Mouse (Mus musculus) midbrain, embryonic 13.5 days (tissue): Measurements from ENCODE around the gene Hist1h3h. TPM values are rescaled to one million over a fixed set of nuclear protein-coding genes. Genes with fewer than 3 reads are reported as not detected.
A peak's percentile ranks its signal among the peaks of the same experiment; 100 is the strongest.
"Not testable (repeated sequence)": the region's sequence is repeated elsewhere in the genome, so short reads cannot be mapped to it uniquely, and the experiment has no call there.

Experiments
- ATAC-seq: fragments of 200-750 bp; cut with Nextera tagmentation; 2 replicates; pipeline ENCODE4 v1.8.0; 2017; ENCODE audit warnings: mild to moderate bottlenecking, moderate TSS enrichment, moderate library complexity
- H3K27ac ChIP-seq: fragments of 300-500 bp; sonication (generic); 2 replicates; pipeline ENCODE4 v1.5.1; 2015; ENCODE audit warnings: inconsistent platforms, mild to moderate bottlenecking, moderate library complexity
- H3K27me3 ChIP-seq: fragments of 300-500 bp; sonication (generic); 2 replicates; pipeline ENCODE4 v1.6.1; 2015; ENCODE audit warnings: mild to moderate bottlenecking, inconsistent platforms
- H3K36me3 ChIP-seq: fragments of 300-500 bp; sonication (generic); 2 replicates; pipeline ENCODE4 v1.6.1; 2015; ENCODE audit warnings: mild to moderate bottlenecking, inconsistent platforms
- H3K4me1 ChIP-seq: fragments of 300-500 bp; sonication (generic); replicated peaks from 2 replicates; pipeline ENCODE4 v1.6.1; 2015; ENCODE audit warnings: inconsistent platforms
- H3K4me2 ChIP-seq: fragments of 300-500 bp; sonication (generic); replicated peaks from 2 replicates; pipeline ENCODE4 v1.6.1; 2015; ENCODE audit warnings: moderate library complexity, mild to moderate bottlenecking, inconsistent platforms
- H3K4me3 ChIP-seq: fragments of 300-500 bp; sonication (generic); replicated peaks from 2 replicates; pipeline ENCODE4 v1.5.1; 2015; ENCODE audit warnings: mild to moderate bottlenecking, inconsistent platforms
- H3K9ac ChIP-seq: fragments of 300-500 bp; sonication (generic); replicated peaks from 2 replicates; pipeline ENCODE4 v1.6.1; 2015; ENCODE audit warnings: mild to moderate bottlenecking, inconsistent platforms
- H3K9me3 ChIP-seq: fragments of 300-500 bp; sonication (generic); 2 replicates; pipeline ENCODE4 v1.6.1; 2016; ENCODE audit warnings: mild to moderate bottlenecking, inconsistent platforms
- WGBS: fragments of 180-500 bp; shearing (Covaris S2); methylation state at CpG from one replicate; pipeline ENCODE4 v1.1.7; 2015; 5-methylcytosine and 5-hydroxymethylcytosine counted together
- polyA plus RNA-seq: library from polyadenylated mRNA; unstranded; fragments of >200 nt; fragmentation: Nextera tagmentation; extraction: Ambion mirVana; gene quantifications from 2 replicates; pipeline ENCODE4 v1.2.1, GENCODE M21; 2015

Hist1h3h gene
- polyA plus RNA-seq: 10.8 and 11.5 TPM in 2 replicates

DNA sequence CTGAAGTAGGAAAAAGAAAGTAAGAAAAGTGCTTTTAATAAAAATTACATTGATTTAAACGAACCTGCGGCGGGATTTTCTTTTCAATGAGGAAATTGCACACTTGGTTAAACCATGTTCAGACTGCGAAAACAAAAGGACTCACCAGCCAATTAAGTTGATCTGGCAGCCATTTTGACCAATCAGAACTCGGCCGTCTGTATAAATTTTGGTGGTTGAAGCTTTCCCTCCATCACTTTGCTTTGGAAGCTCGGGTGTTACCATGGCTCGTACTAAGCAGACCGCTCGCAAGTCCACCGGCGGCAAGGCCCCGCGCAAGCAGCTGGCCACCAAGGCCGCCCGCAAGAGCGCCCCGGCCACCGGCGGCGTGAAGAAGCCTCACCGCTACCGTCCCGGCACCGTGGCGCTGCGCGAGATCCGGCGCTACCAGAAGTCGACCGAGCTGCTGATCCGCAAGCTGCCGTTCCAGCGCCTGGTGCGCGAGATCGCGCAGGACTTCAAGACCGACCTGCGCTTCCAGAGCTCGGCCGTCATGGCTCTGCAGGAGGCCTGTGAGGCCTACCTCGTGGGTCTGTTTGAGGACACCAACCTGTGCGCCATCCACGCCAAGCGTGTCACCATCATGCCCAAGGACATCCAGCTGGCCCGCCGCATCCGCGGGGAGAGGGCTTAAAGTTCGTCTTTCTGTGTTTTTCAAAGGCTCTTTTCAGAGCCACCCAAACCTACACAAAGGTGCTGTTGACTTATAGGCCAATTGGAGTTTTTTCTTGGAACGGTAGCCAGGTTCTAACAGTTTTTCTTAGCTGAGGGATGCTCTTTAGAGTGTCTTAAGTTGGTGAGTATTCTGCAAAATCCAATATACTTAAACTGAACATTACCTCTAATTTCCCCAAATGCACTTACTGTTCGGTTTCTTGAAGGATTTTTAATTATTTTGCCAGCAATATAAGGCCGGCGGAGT, at the start of gene Hist1h3h:
TSS of gene Hist1h3h (plus strand) at position 263 of the 961 bp plus-strand sequence.
- Histone ChIP-seq H3K4me1 (peaks cover 45% of the 10 kb centered on the region), H3K9ac (peak within 1 kb of the TSS; percentile 74), H3K4me2 (peak within 1 kb of the TSS; percentile 77), H3K4me3 (peak within 1 kb of the TSS; percentile 49), H3K27ac (peak within 1 kb of the TSS; percentile 96)
- WGBS: under 1% methylated on average over 27 of the region's 56 CpGs
- peak; percentile 38; the same call in 1 of the 2 replicates for ATAC-seq
- not testable (repeated sequence) for H3K36me3 ChIP-seq, H3K27me3 ChIP-seq, H3K9me3 ChIP-seq

DNA sequence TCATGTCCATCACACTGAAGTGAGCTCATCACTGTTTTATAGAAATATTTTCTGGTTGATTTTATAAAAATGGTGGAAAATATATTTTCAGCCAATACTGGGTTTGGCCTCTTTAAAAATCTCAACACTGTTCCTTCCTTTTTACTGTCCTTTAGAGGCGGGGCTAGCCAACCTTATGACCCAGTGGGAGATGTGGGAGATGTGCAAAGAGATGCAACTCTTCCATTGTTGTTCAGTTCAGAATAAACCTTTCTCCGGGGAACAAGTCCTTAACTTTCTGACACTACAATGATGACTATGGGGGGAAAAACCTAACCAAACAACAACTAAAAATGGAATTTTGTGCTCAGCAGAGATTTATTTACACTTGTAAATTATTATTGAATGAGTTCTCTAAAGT, 40.2 kb upstream of the Hist1h3h start, which contains the start of gene Olfr1360:
TSS of gene Olfr1360 (minus strand) at position 101 of the 400 bp plus-strand sequence.
- no peak within 1 kb of the TSS for H3K27ac ChIP-seq
- no peak for ATAC-seq
- no peak within 1 kb of the TSS for H3K4me3 ChIP-seq
- H3K9me3 ChIP-seq: no peaks in the 10 kb centered on the region
- H3K4me2 ChIP-seq: no peak within 1 kb of the TSS
- 79% methylated on average over 2 of the region's 2 CpGs for WGBS
- no peak within 1 kb of the TSS for H3K9ac ChIP-seq
- no peaks in the 10 kb centered on the region for H3K27me3 ChIP-seq
- H3K4me1 ChIP-seq: no peaks in the 10 kb centered on the region
- H3K36me3 ChIP-seq: no peaks in the 10 kb centered on the region

DNA sequence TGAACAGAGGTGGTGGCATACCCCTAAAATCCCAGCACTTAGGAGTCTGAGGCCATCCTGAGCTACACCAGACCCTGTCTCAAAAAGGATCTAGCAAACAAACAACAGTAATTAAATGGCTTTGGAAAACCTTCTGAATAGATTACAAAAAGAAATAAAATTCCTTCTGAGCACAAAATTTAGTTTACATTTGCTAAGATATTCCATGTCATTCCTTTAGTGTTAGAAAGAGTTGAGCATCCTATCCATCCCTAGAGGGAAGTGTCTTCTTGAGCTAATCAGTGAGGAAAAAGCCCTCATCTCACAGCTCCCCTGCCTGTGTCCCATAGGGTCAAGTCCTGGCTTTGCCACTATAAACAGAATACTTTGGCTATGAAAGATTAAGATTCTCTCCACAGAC, 19.6 kb upstream of the Hist1h3h start, which contains the start of gene Olfr1359:
TSS of gene Olfr1359 (plus strand) at position 301 of the 400 bp plus-strand sequence.
- H3K4me3 ChIP-seq: no peak within 1 kb of the TSS
- no peak for ATAC-seq
- no peaks in the 10 kb centered on the region for H3K9me3 ChIP-seq

DNA sequence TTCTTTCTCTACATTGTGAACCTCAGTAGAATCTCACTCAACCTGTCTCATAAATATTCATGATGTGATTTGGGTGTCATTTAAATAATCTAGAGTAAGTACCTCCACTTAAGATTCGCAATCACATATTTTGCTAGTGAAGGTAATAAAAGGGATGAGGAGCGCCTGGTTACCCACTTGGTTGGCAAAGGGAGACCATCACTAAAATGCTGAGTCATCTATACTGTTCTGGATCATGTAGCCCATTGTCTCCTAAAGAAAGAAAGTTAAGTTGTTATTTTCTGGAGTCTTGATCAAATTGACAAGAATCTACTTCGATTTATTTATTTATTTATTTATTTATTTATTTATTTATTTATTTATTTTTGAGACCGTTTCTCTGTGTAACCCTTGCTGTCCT, 10.8 kb upstream of the Hist1h3h start:
- Histone ChIP-seq H3K9me3 (no peaks in the 10 kb centered on the region), H3K36me3 (no peaks in the 10 kb centered on the region), H3K9ac (no peak overlapping the region), H3K4me1 (peaks cover 7% of the 10 kb centered on the region; the same call in 1 of the 2 replicates), H3K4me2 (no peak overlapping the region), H3K4me3 (no peak overlapping the region), H3K27ac (no peak overlapping the region), H3K27me3 (no peaks in the 10 kb centered on the region)
- ATAC-seq: no peak
- WGBS: 74% methylated on average over 4 of the region's 4 CpGs

More for the DNA sequence above, 19.6 kb upstream of the Hist1h3h start, which contains the start of gene Olfr1359:
- Histone ChIP-seq H3K4me1 (no peaks in the 10 kb centered on the region), H3K27ac (no peak within 1 kb of the TSS), H3K4me2 (no peak within 1 kb of the TSS), H3K36me3 (no peaks in the 10 kb centered on the region), H3K27me3 (no peaks in the 10 kb centered on the region), H3K9ac (no peak within 1 kb of the TSS)

DNA sequence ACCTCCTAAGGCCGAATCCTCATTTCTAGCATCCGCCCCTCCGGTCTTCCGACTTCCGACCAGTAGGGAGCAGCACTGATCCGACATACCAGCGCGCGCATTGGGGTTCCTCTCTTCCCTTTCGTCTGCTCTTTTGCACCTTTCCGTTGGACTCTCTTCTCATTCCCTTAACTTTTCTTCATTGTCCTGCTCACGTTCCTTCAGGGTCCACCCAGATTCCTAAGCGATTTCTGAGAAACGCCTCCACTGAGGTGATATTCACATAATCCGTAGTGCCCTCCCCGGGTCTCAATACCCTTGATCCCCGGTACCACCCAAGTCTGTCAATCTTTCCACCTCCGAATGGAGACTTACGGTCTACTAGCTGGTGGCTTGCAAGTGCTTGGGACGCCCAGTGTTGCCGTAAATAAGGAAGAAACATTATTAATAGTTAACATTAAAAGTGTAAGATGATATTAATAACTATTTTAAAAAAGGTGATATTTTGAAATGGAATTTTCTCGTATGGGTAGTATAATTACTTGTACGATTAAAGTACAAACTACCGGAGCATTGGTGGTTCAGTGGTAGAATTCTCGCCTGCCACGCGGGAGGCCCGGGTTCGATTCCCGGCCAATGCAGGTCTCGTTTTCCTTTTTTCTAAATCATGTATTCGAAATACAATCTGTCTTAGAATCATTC, 7.3 kb upstream of the Hist1h3h start:
- under 1% methylated on average over 32 of the region's 32 CpGs for WGBS
- H3K27me3 ChIP-seq: no peaks in the 10 kb centered on the region
- no peaks in the 10 kb centered on the region for H3K9me3 ChIP-seq
- H3K36me3 ChIP-seq: no peaks in the 10 kb centered on the region
- H3K27ac ChIP-seq: peak overlapping the region; percentile 72
- peaks cover 12% of the 10 kb centered on the region for H3K4me1 ChIP-seq
- ATAC-seq: peak; percentile 83
- peak overlapping the region; percentile 60 for H3K9ac ChIP-seq
- peak overlapping the region; percentile 47 for H3K4me2 ChIP-seq
- peak overlapping the region; percentile 64 for H3K4me3 ChIP-seq

DNA sequence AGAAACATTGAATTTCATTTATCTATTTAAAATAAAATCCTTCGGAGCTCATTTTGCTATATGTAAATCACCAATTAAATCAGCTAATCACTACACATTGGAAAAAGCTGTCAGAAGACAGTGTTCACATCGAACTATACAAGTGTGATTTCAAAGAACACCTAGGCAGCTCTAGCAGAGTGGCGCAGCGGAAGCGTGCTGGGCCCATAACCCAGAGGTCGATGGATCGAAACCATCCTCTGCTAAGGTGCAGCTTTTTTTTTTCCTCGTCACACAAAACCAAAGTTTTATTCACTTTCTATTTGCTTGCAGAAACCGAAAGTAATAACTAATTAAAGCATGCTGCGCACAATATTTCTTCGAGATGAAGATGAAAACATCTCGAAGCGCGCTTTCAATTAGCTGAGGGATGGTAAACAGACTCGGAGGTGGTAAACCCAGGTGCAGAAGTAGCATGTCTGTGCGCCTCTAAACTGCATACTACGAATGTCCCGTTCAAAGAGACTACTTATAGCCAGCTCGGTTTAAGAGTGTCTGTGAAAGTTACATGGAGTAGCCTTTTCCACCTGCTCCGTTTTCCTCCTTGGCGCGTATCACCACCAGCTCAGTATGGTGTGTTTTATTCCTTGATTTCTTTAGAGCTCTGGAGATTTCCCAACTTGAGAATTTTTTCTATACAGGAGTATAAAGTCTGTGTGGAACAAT, 6.5 kb upstream of the Hist1h3h start:
- Histone ChIP-seq H3K9me3 (no peaks in the 10 kb centered on the region), H3K4me2 (peak overlapping the region; percentile 68), H3K27me3 (no peaks in the 10 kb centered on the region), H3K36me3 (no peaks in the 10 kb centered on the region), H3K9ac (peak overlapping the region; percentile 42), H3K4me3 (peak overlapping the region; percentile 44), H3K27ac (no peak overlapping the region), H3K4me1 (peaks cover 16% of the 10 kb centered on the region)
- peak; percentile 76 for ATAC-seq
- WGBS: 2% methylated on average over 22 of the region's 22 CpGs

DNA sequence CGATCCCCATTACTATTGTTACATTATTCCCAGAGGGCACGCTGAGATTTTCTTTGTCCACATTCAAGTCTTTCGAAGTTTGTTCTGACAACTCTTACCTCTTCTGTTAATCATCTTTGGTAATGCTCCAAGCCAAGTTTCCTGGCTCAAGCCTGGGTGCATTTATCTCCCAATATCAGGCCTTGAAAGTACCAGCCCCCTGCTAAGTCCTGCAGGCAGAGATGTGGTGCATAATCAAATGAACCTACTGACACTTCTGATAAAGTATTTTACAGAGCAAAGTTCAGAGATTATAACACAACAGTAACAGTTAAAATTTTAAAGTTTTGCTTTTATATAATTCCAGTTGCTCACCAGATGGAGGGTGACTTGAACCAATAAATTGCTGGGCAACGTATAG, 5.8 kb upstream of the Hist1h3h start:
- H3K9me3 ChIP-seq: no peaks in the 10 kb centered on the region
- H3K27ac ChIP-seq: no peak overlapping the region
- H3K4me3 ChIP-seq: peak overlapping the region; percentile 44
- peak overlapping the region; percentile 42; the same call in 1 of the 2 replicates for H3K9ac ChIP-seq
- H3K36me3 ChIP-seq: no peaks in the 10 kb centered on the region
- WGBS: 20% methylated on average over 4 of the region's 4 CpGs
- peaks cover 16% of the 10 kb centered on the region for H3K4me1 ChIP-seq
- no peaks in the 10 kb centered on the region for H3K27me3 ChIP-seq
- no peak for ATAC-seq
- peak overlapping the region; percentile 68 for H3K4me2 ChIP-seq

DNA sequence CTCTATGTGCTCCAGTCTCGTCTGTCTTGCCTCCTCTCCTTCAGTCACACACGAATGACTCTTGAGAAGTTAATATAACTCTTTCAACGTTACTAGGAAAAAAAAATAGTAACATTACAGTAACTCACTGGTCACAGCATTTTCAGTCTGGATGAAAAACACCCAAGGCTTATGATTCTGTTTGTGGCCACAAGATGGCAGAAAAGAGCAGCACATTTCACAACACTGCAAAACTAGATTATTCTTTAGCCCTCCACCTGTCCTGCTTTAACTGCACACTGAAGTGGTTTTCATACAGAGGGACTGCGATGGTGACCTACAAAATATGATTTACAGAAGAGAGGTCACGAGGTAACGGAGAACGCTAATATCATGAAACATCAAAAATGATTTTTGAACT, 2.7 kb upstream of the Hist1h3h start:
- Histone ChIP-seq H3K27me3 (no peaks in the 10 kb centered on the region), H3K4me1 (peaks cover 33% of the 10 kb centered on the region), H3K9ac (peak overlapping the region; percentile 65; the same call in 1 of the 2 replicates), H3K9me3 (no peaks in the 10 kb centered on the region), H3K4me2 (peak overlapping the region; percentile 77), H3K36me3 (no peaks in the 10 kb centered on the region), H3K27ac (peak overlapping the region; percentile 96; the same call in 1 of the 2 replicates), H3K4me3 (peak overlapping the region; percentile 49)
- WGBS: under 1% methylated on average over 7 of the region's 7 CpGs
- ATAC-seq: no peak

DNA sequence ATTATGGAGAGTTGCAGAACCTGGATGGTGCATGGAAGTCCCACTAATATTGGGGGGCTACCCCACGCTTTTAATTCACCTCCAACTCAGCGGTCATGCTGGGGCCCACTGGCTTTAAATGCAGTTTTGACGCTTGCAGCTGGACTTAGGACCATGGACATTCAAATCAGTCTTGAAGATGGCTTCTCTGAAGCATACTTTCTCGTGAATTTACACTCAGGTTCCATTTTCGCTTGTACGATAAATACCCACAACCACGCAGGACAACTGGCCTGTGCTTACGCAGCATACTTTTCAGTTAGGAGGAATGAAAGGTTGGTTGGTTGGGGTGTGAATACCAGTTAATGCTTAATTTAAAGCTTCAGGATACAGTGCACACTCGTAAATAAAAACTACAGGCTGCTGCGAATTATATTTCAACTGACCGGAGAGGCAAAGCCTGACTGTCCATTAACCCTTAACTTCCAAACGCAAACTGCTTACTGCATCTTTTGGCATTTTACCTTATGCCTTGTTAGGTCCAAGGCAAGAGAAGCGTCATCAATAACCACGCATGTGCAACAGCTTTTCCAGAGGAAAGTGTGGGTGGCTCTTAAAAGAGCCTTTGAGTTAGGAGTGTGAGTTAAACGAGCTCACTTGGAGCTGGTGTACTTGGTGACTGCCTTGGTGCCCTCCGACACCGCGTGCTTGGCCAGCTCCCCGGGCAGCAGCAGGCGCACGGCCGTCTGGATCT, 2.2 kb upstream of the Hist1h3h start:
- peak overlapping the region; percentile 49 for H3K4me3 ChIP-seq
- peak overlapping the region; percentile 96 for H3K27ac ChIP-seq
- peak; percentile 2; the same call in 1 of the 2 replicates for ATAC-seq
- no peaks in the 10 kb centered on the region for H3K27me3 ChIP-seq
- no peaks in the 10 kb centered on the region for H3K36me3 ChIP-seq
- H3K9me3 ChIP-seq: no peaks in the 10 kb centered on the region
- WGBS: under 1% methylated on average over 22 of the region's 22 CpGs
- H3K4me2 ChIP-seq: peak overlapping the region; percentile 77
- H3K4me1 ChIP-seq: peaks cover 38% of the 10 kb centered on the region
- peak overlapping the region; percentile 65 for H3K9ac ChIP-seq

DNA sequence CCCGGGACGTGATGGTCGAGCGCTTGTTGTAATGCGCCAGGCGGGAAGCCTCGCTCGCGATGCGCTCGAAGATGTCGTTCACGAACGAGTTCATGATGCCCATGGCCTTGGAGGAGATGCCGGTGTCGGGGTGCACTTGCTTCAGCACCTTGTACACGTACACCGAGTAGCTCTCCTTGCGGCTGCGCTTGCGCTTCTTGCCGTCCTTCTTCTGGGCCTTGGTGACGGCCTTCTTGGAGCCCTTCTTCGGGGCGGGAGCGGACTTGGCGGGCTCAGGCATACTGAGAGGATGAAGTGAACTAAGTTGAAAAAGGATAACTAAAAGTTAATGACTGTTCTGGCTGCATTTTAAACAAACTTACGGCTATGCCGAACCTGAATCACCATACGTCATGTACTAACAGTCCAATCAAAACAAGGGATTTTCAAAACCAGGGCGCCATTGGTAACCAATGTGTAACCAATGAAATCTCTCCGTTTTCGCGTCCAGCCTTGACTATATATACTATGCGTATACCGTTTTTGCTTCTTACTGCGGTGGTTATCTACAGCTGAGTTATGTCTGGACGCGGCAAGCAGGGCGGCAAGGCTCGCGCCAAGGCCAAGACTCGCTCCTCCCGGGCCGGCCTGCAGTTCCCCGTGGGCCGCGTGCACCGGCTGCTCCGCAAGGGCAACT, 1.5 kb upstream of the Hist1h3h start, which contains the start of the genes Hist1h2bl and Hist1h2ai:
TSS of gene Hist1h2bl (minus strand) at position 280 of the 676 bp plus-strand sequence.
TSS of gene Hist1h2ai (plus strand) at position 559 of the 676 bp plus-strand sequence.
- H3K9me3 ChIP-seq: not testable (repeated sequence)
- peaks cover 45% of the 10 kb centered on the region for H3K4me1 ChIP-seq

More for the DNA sequence above, 1.5 kb upstream of the Hist1h3h start, which contains the start of the genes Hist1h2bl and Hist1h2ai:
- Histone ChIP-seq H3K4me3 (peak within 1 kb of the TSS; percentile 49), H3K4me2 (peak within 1 kb of the TSS; percentile 77), H3K27ac (peak within 1 kb of the TSS; percentile 96), H3K9ac (peak within 1 kb of the TSS; percentile 72)
- peak; percentile 94 for ATAC-seq
- not testable (repeated sequence) for H3K27me3 ChIP-seq, H3K36me3 ChIP-seq
- WGBS: 0% methylated on average over 36 of the region's 50 CpGs
